Mouse (Mus musculus) thymus, adult 2 months (tissue): Measurements from ENCODE around the gene Pde5a.

Experiments
- CTCF ChIP-seq: fragments of 200-500 bp; IDR thresholded peaks from 2 replicates; pipeline ENCODE4 v1.5.1; 2012; ENCODE audit warnings: mild to moderate bottlenecking, control low read depth, low read length, moderate library complexity, borderline replicate concordance; ENCODE audit not compliant: control insufficient read depth, poor library complexity, insufficient read depth; ENCODE audit errors: extremely low read depth
- POLR2A ChIP-seq: fragments of 200-500 bp; IDR thresholded peaks from 2 replicates; pipeline ENCODE4 v1.6.1; 2012; ENCODE audit warnings: mild to moderate bottlenecking, low read length, control low read depth, moderate library complexity; ENCODE audit not compliant: control insufficient read depth, poor library complexity, insufficient read depth; ENCODE audit errors: extremely low read depth

DNA sequence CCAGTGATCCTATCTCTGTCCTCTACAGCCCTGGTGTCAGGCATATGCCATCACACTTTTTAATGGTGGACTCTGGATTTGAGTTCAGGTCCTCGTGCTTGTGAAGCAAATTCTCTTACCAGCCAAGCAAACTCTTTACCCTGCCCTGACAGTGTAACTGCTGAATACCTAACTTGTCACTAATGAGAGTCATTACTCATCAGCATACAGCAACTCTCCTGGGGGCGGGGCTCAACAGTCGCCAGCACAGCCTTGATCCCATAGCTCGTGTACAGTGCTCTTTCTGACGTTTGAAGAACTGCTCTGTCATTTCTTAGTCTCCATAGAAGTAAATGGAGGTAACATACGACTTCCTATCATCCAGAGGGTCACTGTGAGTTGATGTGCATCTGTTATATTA is 169.5 kb downstream of the Pde5a start:
- TF ChIP-seq CTCF: no peak
- TF ChIP-seq POLR2A: no peak
